Mouse (Mus musculus) myocyte (in vitro differentiated cells): ENCODE results near the gene Prkca.

Experiments used
- E2F4 ChIP-seq: IDR thresholded peaks from one replicate; pipeline ENCODE4 v1.6.1; 2011; ENCODE audit warnings: mild to moderate bottlenecking, control low read depth, moderate library complexity; ENCODE audit not compliant: insufficient read depth
- MAX ChIP-seq: IDR thresholded peaks from one replicate; pipeline ENCODE4 v1.6.1; 2011; ENCODE audit warnings: low read depth, mild to moderate bottlenecking, control low read depth
- POLR2A ChIP-seq: IDR thresholded peaks from one replicate; pipeline ENCODE4 v1.6.1; 2011; ENCODE audit warnings: low read depth, mild to moderate bottlenecking, control low read depth, moderate library complexity; ENCODE audit not compliant: insufficient read length

GRCm38 (mm10) chr11:108222026-108222425 lies 121.7 kb downstream of the Prkca start:
- TF ChIP-seq POLR2A (no peak), E2F4 (no peak), MAX (no peak)
